Mouse (Mus musculus) kidney, embryonic 14.5 days (tissue): Measurements from ENCODE around the gene Faf1. TPM values are rescaled to one million over a fixed set of nuclear protein-coding genes. Genes with fewer than 3 reads are reported as not detected.

Source experiments
- ATAC-seq: fragments of 200-750 bp; cut with Nextera tagmentation; 2 replicates; pipeline ENCODE4 v1.8.0; 2017; ENCODE audit warnings: moderate number of reproducible peaks, mild to moderate bottlenecking, moderate TSS enrichment, moderate library complexity; ENCODE audit not compliant: low FRiP score, low TSS enrichment
- H3K27ac ChIP-seq: fragments of 300-500 bp; sonication (generic); 2 replicates; pipeline ENCODE4 v1.5.1; 2014; ENCODE audit warnings: low read depth, mild to moderate bottlenecking, low read length, moderate library complexity, mixed read lengths
- H3K27me3 ChIP-seq: fragments of 300-500 bp; sonication (generic); 2 replicates; pipeline ENCODE4 v1.6.1; 2014; ENCODE audit warnings: mild to moderate bottlenecking, low read length; ENCODE audit not compliant: control insufficient read depth, insufficient read depth
- H3K36me3 ChIP-seq: fragments of 300-500 bp; sonication (generic); 2 replicates; pipeline ENCODE4 v1.6.1; 2014; ENCODE audit warnings: low read length, mixed read lengths; ENCODE audit not compliant: control insufficient read depth, insufficient read depth
- H3K4me1 ChIP-seq: fragments of 300-500 bp; sonication (generic); 2 replicates; pipeline ENCODE4 v1.6.1; 2014; ENCODE audit warnings: low read length, mixed read lengths; ENCODE audit not compliant: control insufficient read depth, insufficient read depth
- H3K4me2 ChIP-seq: fragments of 300-500 bp; sonication (generic); replicated peaks from 2 replicates; pipeline ENCODE4 v1.6.1; 2014; ENCODE audit warnings: low read depth, mild to moderate bottlenecking, low read length
- H3K4me3 ChIP-seq: fragments of 300-500 bp; sonication (generic); 2 replicates; pipeline ENCODE4 v1.5.1; 2014; ENCODE audit warnings: mild to moderate bottlenecking, low read length
- H3K9ac ChIP-seq: fragments of 300-500 bp; sonication (generic); 2 replicates; pipeline ENCODE4 v1.6.1; 2014; ENCODE audit warnings: low read depth, mild to moderate bottlenecking, low read length, moderate library complexity
- H3K9me3 ChIP-seq: fragments of 300-500 bp; sonication (generic); 2 replicates; pipeline ENCODE4 v1.6.1; 2016; ENCODE audit warnings: low read length; ENCODE audit not compliant: control insufficient read depth
- WGBS: fragments of 180-500 bp; shearing (Covaris S2); extraction: QIAGEN DNeasy Blood & Tissue Kit; methylation state at CpG from one replicate; pipeline ENCODE4 v1.1.7; 2014; 5-methylcytosine and 5-hydroxymethylcytosine counted together
- polyA plus RNA-seq: library from polyadenylated mRNA; unstranded; fragments of >200 nt; fragmentation: Nextera tagmentation; extraction: Ambion mirVana; gene quantifications from 2 replicates; pipeline ENCODE4 v1.2.1, GENCODE M21; 2014

Faf1 gene
- polyA plus RNA-seq, 1 experiment from 2014 or later = 34.3 TPM

GRCm38 (mm10) chr4:109729281-109729680 lies 52.9 kb downstream of the Faf1 start:
- no peaks in the 10 kb centered on the region for H3K36me3 ChIP-seq
- H3K4me1 ChIP-seq = no peaks in the 10 kb centered on the region
- ATAC-seq = no peak
- no peak overlapping the region for H3K4me2 ChIP-seq
- no peak overlapping the region for H3K27ac ChIP-seq
- H3K9me3 ChIP-seq = no peaks in the 10 kb centered on the region
- no peak overlapping the region for H3K4me3 ChIP-seq
- 12% methylated on average over 2 of the region's 2 CpGs for WGBS
- H3K27me3 ChIP-seq = no peaks in the 10 kb centered on the region
- no peak overlapping the region for H3K9ac ChIP-seq

- Histone ChIP-seq H3K27me3 (no peaks in the 10 kb centered on the region), H3K4me1 (no peaks in the 10 kb centered on the region), H3K36me3 (peaks cover 4% of the 10 kb centered on the region; the same call in 1 of the 2 replicates), H3K4me2 (no peak overlapping the region), H3K27ac (no peak overlapping the region), H3K9me3 (no peaks in the 10 kb centered on the region), H3K4me3 (no peak overlapping the region), H3K9ac (no peak overlapping the region)
- ATAC-seq = no peak
- 36% methylated on average over 1 of the region's 1 CpGs for WGBS
These were observed 59.4 kb downstream of the Faf1 start for GRCm38 (mm10) chr4:109735754-109736153.

DNA sequence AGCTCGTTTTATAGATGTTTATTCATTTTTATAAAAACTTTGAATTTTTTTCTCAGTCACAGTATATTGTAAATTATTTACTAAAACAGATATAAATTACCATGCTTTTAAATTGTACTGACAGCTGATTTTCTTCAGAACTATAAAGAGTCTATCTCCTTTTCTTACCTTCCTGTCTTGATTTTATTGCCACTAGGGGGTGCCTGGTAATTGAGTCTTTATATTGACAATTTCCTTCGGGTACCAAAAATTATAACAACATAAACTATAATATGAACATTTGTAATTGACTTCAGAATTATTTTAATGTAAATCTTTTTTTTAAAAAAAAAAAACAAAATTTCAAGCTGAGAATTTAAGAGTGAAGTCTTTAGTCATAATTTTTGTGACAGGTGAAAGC lies 67.6 kb downstream of the Faf1 start:
- Histone ChIP-seq H3K9me3 (no peaks in the 10 kb centered on the region), H3K4me1 (no peaks in the 10 kb centered on the region), H3K36me3 (0 out of 2 replicates have a peak, but pooled peaks cover 2% of the 10 kb centered on the region), H3K27ac (no peak overlapping the region), H3K4me2 (no peak overlapping the region), H3K9ac (no peak overlapping the region), H3K4me3 (no peak overlapping the region), H3K27me3 (no peaks in the 10 kb centered on the region)
- 84% methylated on average over 2 of the region's 2 CpGs for WGBS
- ATAC-seq = no peak

DNA sequence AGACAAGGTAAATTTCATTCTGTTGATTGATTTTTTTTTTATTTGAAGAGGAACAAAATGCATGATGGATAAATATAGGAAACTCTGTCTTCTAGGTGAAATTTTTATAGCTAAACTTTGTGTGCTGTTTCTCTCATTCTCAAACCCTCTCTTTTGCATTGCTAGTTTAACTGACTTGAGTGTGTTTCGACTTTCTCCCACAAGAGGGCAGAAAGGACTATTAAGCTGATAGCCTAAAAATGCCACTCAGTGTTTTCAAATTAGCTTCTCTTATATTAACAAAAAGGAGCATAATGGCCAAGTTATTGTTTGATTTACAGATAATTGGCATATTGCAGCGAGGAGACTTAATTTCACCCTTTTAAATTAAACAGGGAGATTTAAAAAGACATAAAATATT lies 82.6 kb downstream of the Faf1 start:
- no peaks in the 10 kb centered on the region for H3K9me3 ChIP-seq
- 45% methylated on average over 2 of the region's 2 CpGs for WGBS
- H3K27ac ChIP-seq = no peak overlapping the region
- H3K4me1 ChIP-seq = 0 out of 2 replicates have a peak, but pooled peaks cover 3% of the 10 kb centered on the region
- no peak overlapping the region for H3K4me2 ChIP-seq
- no peak overlapping the region for H3K4me3 ChIP-seq
- ATAC-seq = no peak
- no peaks in the 10 kb centered on the region for H3K27me3 ChIP-seq
- no peak overlapping the region for H3K9ac ChIP-seq
- no peaks in the 10 kb centered on the region for H3K36me3 ChIP-seq

GRCm38 (mm10) chr4:109759901-109760300 lies 83.5 kb downstream of the Faf1 start:
- Histone ChIP-seq H3K27me3 (no peaks in the 10 kb centered on the region), H3K4me3 (no peak overlapping the region), H3K27ac (no peak overlapping the region), H3K9me3 (no peaks in the 10 kb centered on the region), H3K4me2 (no peak overlapping the region), H3K4me1 (no peaks in the 10 kb centered on the region), H3K36me3 (no peaks in the 10 kb centered on the region), H3K9ac (no peak overlapping the region)
- ATAC-seq = no peak
- 83% methylated on average over 2 of the region's 2 CpGs for WGBS

GRCm38 (mm10) chr4:109760501-109760900 lies 84.1 kb downstream of the Faf1 start:
- Histone ChIP-seq H3K4me1 (no peaks in the 10 kb centered on the region), H3K4me3 (no peak overlapping the region), H3K9ac (no peak overlapping the region), H3K4me2 (no peak overlapping the region), H3K27me3 (no peaks in the 10 kb centered on the region), H3K27ac (no peak overlapping the region), H3K9me3 (no peaks in the 10 kb centered on the region), H3K36me3 (no peaks in the 10 kb centered on the region)
- 85% methylated on average over 3 of the region's 3 CpGs for WGBS
- no peak for ATAC-seq

DNA sequence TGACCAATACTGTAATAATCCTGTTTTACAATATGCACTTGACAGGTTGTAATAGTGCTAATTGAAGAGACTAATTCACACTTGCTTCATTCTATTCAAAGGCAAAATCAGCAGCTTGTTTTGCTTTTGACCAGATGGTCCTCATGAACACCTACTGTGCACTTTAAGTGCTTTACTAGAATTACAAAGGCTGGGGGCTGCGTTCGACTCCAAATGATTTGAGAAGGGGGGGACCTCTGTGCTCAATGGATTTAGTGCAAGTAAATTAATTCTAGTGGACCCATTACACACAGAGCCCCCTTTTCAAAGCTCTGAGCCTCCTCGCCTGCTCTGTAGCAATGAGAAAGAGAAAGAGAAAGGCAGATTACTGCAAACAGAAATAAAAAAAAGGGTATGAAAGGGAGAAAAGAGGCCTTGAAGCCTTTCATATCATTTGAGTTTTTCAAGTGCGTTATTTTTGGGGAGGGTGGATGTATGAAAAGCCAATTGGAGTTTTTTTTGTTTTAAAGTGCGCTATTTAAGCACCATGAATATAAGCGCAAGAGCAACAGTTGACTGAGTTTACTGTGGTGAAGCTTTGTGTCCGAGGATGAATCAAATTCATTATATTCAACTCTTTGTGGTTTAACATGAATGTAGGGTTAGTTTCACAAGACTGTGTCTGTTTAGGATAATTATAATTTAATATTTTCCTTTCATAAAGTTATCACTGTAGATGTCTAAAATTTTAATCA lies 86.5 kb downstream of the Faf1 start:
- Histone ChIP-seq H3K4me2 (no peak overlapping the region), H3K4me3 (no peak overlapping the region), H3K27ac (no peak overlapping the region), H3K9me3 (no peaks in the 10 kb centered on the region), H3K36me3 (no peaks in the 10 kb centered on the region), H3K9ac (no peak overlapping the region), H3K4me1 (no peaks in the 10 kb centered on the region), H3K27me3 (no peaks in the 10 kb centered on the region)
- 56% methylated on average over 7 of the region's 7 CpGs for WGBS
- ATAC-seq = no peak

GRCm38 (mm10) chr4:109769071-109769470 lies 92.7 kb downstream of the Faf1 start:
- H3K9ac ChIP-seq = no peak overlapping the region
- H3K4me3 ChIP-seq = no peak overlapping the region
- ATAC-seq = no peak
- no peak overlapping the region for H3K27ac ChIP-seq
- no peaks in the 10 kb centered on the region for H3K4me1 ChIP-seq
- H3K36me3 ChIP-seq = no peaks in the 10 kb centered on the region
- H3K9me3 ChIP-seq = no peaks in the 10 kb centered on the region
- H3K27me3 ChIP-seq = no peaks in the 10 kb centered on the region
- 74% methylated on average over 1 of the region's 1 CpGs for WGBS
- no peak overlapping the region for H3K4me2 ChIP-seq

GRCm38 (mm10) chr4:109782577-109783114 lies 106.3 kb downstream of the Faf1 start:
- WGBS = 92% methylated on average over 4 of the region's 4 CpGs
- Histone ChIP-seq H3K9ac (no peak overlapping the region), H3K4me2 (no peak overlapping the region), H3K4me3 (no peak overlapping the region), H3K27ac (no peak overlapping the region), H3K27me3 (no peaks in the 10 kb centered on the region), H3K9me3 (no peaks in the 10 kb centered on the region), H3K36me3 (no peaks in the 10 kb centered on the region), H3K4me1 (no peaks in the 10 kb centered on the region)
- ATAC-seq = no peak
